In the genomic region with DNA sequence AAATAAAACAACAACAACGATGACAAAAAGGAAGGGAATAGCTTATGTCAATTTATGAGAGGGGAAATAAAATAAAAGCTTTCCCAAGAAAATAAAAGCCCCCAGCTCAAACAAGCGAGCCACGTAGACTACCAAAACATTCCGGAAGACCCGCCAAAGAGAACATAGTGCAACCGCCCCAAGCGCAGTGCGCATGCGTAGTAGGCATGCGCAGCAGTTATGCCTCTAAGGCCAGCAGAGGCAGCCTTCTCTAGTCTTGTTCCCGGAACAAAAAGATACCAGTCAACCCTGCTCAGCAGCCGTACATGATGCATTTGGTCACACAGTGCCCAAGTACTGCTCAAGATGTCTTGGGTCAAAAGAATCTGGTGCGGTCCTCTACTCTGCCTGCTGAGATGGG, we compare ENCODE assay signal across 26 mouse cellular contexts. TPM values are rescaled to one million over a fixed set of nuclear protein-coding genes. Genes with fewer than 3 reads are reported as not detected.
A peak's percentile ranks its signal among the peaks of the same experiment; 100 is the strongest.
DNase-seq lines count a peak whose midpoint lies in the region; ATAC-seq and TF ChIP-seq lines count a peak whose summit lies in the region.
"Had no signal": no experiment of that assay in that cellular context is flagged by ENCODE, and none has a peak within 500 bp of the region (broad histone marks: within the 10 kb centered on the region; RNA-seq: fewer than 3 reads in every experiment).

No protein-coding gene starts in this region.

- H3K27me3 ChIP-seq in midbrain, embryonic 12.5 days: no peaks in the 10 kb centered on the region
- no peaks in the 10 kb centered on the region for H3K27me3 ChIP-seq in midbrain, postnatal 0 days (ENCODE audit: insufficient read depth, low read length)
- H3K27me3 ChIP-seq: CH12.LX; embryonic facial prominence, embryonic 13.5 days; forebrain, embryonic 12.5 days; intestine, embryonic 15.5 days; Patski had no signal

- peaks cover 38% of the 10 kb centered on the region for H3K36me3 ChIP-seq in midbrain, embryonic 12.5 days
- H3K36me3 ChIP-seq in midbrain, postnatal 0 days (ENCODE audit: insufficient read depth, low read length): peaks cover 8% of the 10 kb centered on the region

- no peak for DNase-seq in midbrain, postnatal 0 days (ENCODE audit: low spot score)
- DNase-seq in ES-CJ7 (ENCODE audit: low read depth, low spot score): peak; percentile 94
- DNase-seq in ZHBTc4 (ENCODE audit: low read depth, low spot score): peak; percentile 96
- DNase-seq in testis, postnatal 14 days (ENCODE audit: low spot score): peak; percentile 71
- DNase-seq in gastrocnemius, adult 8-10 months (ENCODE audit: low spot score in 2 of 2): no peak
- DNase-seq in MN1 (ENCODE audit: low spot score): no peak
- DNase-seq: adrenal gland, postnatal 14 days; B cell, adult 2 months; cerebellum, adult 8-10 months; cerebellum, postnatal 36 days; embryo, embryonic 11 days; heart, postnatal 4 days; kidney, adult 9 months; kidney, postnatal 25 days; lung, postnatal 4 days; thymus, postnatal 14 days had no signal

- no peak for TF ChIP-seq CTCF in midbrain, postnatal 0 days (IDR thresholded peaks at IDR 0.05)

- peaks cover 8% of the 10 kb centered on the region; the same call in 1 of the 2 replicates for H3K4me1 ChIP-seq in midbrain, embryonic 12.5 days
- no peaks in the 10 kb centered on the region for H3K4me1 ChIP-seq in midbrain, postnatal 0 days (ENCODE audit: insufficient read depth, low read length)
- H3K4me1 ChIP-seq: heart, embryonic 10.5 days; intestine, embryonic 15.5 days had no signal

- H3K9ac ChIP-seq in midbrain, embryonic 12.5 days (replicated peaks): no peak overlapping the region
- H3K9ac ChIP-seq in midbrain, postnatal 0 days (replicated peaks; ENCODE audit: low read length, poor library complexity, severe bottlenecking): no peak overlapping the region
- H3K9ac ChIP-seq: embryonic facial prominence, embryonic 13.5 days; forebrain, embryonic 12.5 days; intestine, embryonic 15.5 days had no signal

- ATAC-seq in midbrain, embryonic 12.5 days (ENCODE audit: low FRiP score, low read depth): no peak
- ATAC-seq in midbrain, postnatal 0 days (ENCODE audit: low FRiP score): no peak
- ATAC-seq: intestine, embryonic 15.5 days; Patski had no signal

- whole genome bisulfite sequencing in midbrain, embryonic 12.5 days: 94% methylated on average over 13 of the region's 13 CpGs
- WGBS in midbrain, postnatal 0 days: 94% methylated on average over 13 of the region's 13 CpGs

- 0 out of 2 replicates have a peak overlapping the region, but pooled peaks have one; percentile 60 for H3K27ac ChIP-seq in midbrain, embryonic 12.5 days (replicated peaks)
- H3K27ac ChIP-seq in midbrain, postnatal 0 days (ENCODE audit: low read depth, low read length): no peak overlapping the region
- H3K27ac ChIP-seq: embryonic facial prominence, embryonic 13.5 days; forebrain, embryonic 12.5 days; heart, embryonic 10.5 days; intestine, embryonic 15.5 days; layer of hippocampus, adult 2 months had no signal

- H3K9me3 ChIP-seq in midbrain, embryonic 12.5 days: no peaks in the 10 kb centered on the region
- no peaks in the 10 kb centered on the region for H3K9me3 ChIP-seq in midbrain, postnatal 0 days (ENCODE audit: low read length)
- H3K9me3 ChIP-seq: embryonic facial prominence, embryonic 13.5 days; forebrain, embryonic 12.5 days; heart, embryonic 10.5 days; intestine, embryonic 15.5 days had no signal

- H3K4me3 ChIP-seq in midbrain, embryonic 12.5 days: no peak overlapping the region
- H3K4me3 ChIP-seq in midbrain, postnatal 0 days (ENCODE audit: low read depth, low read length): no peak overlapping the region
- H3K4me3 ChIP-seq: embryonic facial prominence, embryonic 13.5 days; erythroblast, embryonic 14.5 days; forebrain, embryonic 12.5 days; heart, embryonic 10.5 days; intestine, embryonic 15.5 days; layer of hippocampus, adult 2 months; myocyte had no signal

- H3K4me2 ChIP-seq in midbrain, embryonic 12.5 days (replicated peaks): no peak overlapping the region
- no peak overlapping the region for H3K4me2 ChIP-seq in midbrain, postnatal 0 days (ENCODE audit: low read depth, low read length, poor library complexity, severe bottlenecking)
- H3K4me2 ChIP-seq: embryonic facial prominence, embryonic 13.5 days; forebrain, embryonic 12.5 days; intestine, embryonic 15.5 days had no signal

RNA-seq across cellular contexts. Expression of gene Nup153, which starts 30.9 kb away (rescaled TPM):
- 40.7 and 47.5 TPM in 2 replicates for polyA plus RNA-seq in midbrain, embryonic 12.5 days (2016; fragmentation: Nextera tagmentation; extraction: Ambion mirVana)
- 61.7 and 75.0 TPM in 2 replicates for total RNA-seq in midbrain, postnatal 0 days (2014; rRNA removed)
- 11.8 and 12.6 TPM in 2 replicates for polyA plus RNA-seq in midbrain, postnatal 0 days (2015; fragmentation: Nextera tagmentation; extraction: Ambion mirVana)
- total RNA-seq in gastrocnemius, adult 8-10 months (2022): 10 to 100 TPM; 35.3 to 47.4 (median 37.5) TPM

Comparison
In these comparisons a context has a peak if more than half of its experiments do, and no peak if none do; other contexts are left out.
1. DNase-seq: peak in ES-CJ7 (single experiment), ZHBTc4 (single experiment) and testis, postnatal 14 days (single experiment); none in midbrain, postnatal 0 days (single experiment), gastrocnemius, adult 8-10 months (0 of 2) and MN1 (single experiment).